Mouse (Mus musculus): ENCODE data around the gene Lrrk2.

Lrrk2 gene

DNA sequence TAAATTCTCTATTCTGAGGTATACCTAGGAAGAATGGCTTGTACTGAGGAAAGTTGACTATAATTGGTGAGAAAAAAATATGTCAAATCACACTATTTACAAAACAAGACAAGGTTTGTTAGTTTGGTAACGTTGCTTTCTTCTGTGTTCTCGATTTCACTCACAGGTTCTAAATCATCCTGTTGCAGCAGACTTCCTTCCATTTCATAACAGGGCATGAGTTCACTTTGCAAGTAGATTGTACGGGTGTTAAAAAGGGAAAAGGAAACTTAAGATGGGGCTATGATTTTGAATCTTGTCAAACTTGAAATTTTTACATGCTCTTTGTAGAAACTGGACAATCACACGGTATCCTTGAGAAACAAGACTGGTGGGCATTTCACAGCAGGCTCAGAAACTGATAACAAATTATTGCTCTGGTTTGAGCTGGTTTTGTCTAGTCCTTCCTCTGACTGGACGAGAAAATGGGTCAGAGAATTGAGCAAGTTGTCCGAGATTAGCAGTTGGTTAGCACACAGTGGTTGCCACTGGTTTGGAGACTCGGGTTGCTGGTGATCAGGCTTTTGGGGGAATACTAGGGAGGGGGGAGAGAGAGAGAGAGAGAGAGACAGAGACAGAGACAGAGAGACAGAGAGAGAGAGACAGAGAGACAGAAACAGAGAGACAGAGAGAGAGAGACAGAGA is 13.0 kb downstream of the Lrrk2 start:
- DNase-seq (ENCODE audit: low read depth, low spot score): no peak

DNA sequence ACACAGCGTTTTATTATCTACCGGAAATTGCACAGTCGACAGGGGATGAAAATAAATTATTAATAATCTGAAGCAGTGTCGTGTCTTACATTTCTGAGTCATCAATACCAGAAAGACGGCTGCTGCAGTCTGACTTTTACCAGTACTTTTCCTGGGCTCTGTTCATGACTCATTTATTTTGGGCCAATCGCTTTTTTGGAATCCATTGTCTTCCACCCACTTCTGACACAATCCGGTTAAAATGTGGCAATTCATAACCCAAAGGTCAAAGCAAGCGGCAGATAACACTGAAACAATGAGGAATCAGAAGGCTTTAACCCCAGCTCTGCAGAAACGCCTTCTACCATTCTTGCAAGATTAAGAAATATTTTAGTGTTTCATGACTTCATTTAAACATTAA is 17.7 kb downstream of the Lrrk2 start:
- DNase-seq (ENCODE audit: low read depth, low spot score): no peak

DNA sequence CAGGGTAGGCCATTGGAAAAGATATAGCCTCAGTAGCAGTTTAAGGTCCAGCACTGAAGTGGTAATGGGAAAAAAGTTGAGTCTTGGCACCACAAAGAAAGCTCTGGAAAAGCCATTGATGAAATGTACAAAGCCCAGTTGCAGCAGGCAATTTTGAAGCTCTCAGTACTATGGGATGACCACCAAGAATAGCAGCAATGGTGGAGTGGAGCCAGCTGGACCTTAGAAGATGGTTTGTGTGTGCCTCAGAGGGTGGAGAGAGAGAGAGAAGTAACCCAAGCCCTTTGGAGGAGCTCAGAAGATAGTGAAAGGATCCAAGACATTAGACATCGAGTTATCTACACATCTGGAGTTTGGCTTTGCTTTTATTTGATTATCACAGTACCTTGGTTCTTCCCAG is 20.1 kb downstream of the Lrrk2 start:
- DNase-seq (ENCODE audit: low read depth, low spot score): no peak

DNA sequence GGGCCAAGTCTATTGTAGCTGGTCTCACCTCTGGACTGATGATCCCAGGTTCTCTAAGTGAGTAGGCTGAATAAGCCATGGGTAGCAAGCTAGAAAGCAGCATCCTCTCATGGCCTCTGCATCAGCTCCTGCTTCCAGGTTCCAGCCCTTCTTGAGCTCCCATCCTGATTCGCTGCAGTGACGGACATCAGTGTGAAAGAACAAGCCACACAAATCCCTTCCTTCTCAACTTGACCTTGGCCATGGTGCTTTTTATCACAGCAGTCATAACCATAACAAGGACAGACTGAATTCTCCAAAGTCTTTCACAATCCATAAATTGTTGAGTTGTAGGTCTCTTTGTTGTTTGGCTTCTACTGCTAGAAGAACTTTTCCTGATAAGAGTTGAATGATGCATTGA is 20.9 kb downstream of the Lrrk2 start:
- DNase-seq (ENCODE audit: low read depth, low spot score): no peak

DNA sequence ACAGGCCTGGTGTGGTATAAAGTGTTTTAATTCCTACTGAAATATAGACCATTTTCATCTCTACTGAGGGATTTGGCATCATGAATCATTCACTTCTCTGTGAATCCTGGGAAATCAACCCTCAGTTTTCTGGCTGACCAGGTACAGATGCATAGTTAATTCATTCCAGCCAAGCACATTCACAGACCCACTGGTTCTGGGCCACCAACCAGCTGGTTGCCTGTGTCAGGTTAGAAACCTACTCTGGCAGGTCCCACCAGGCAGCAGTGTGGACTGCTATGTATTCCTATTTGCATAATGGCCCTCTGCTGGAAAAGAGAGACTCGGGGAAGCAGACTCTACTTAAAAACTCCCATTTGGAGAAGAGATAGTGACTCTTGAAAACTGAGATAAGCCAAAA is 27.9 kb downstream of the Lrrk2 start:
- DNase-seq (ENCODE audit: low read depth, low spot score): no peak

DNA sequence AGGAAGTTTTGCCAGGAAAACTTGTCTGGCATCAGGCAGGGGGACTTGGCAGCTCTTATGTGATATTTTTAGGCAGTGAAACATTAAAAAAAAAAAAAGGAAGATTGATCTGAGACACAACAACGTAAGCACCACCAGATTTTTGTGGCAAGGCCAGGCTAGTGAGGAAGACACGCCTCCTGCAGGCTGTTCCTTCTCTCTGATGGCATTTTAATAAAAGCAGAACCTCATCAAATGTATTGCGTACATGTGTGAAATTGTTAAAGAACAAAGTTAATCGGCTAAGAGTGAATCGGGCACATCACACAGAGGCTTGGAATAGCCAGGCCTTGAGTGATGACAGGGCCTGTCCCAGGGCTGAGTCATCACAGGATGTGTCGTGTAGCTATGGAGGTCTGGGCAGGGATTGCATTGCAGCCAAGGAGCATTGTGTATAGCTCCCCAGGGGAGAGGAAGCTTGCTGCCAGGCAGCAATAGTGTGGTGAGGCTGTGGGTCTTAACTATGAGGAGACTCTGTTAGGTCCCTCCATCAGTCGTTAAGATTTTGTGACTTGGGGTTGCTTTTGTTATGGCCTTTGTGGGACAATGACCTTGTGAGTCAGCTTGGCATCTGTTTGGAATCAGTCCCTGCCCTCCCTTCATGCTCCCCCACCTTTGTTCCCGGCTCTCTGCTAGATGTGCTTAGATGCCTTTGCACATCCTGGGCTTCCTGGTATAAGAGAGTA is 30.2 kb downstream of the Lrrk2 start:
- DNase-seq (ENCODE audit: low read depth, low spot score): no peak

DNA sequence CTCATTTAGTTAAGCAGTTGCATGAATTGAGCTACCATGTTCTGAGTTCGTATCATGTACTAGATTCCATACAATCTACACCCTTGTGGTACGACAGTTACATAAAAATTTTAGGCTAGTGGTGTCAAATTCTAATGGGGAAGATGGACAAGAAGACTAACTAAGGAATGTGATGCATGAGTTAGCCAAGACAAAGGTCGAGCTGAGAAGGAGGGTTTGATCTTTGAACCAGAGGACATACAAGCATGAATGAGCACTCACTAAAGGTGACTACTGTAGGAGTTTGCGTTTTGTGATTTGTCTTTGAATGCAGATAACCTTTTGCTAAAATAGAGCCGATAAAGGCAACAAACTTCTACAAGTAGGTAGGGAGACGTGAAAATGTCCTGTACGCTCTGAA is 31.1 kb downstream of the Lrrk2 start:
- no peak for DNase-seq (ENCODE audit: low read depth, low spot score)

DNA sequence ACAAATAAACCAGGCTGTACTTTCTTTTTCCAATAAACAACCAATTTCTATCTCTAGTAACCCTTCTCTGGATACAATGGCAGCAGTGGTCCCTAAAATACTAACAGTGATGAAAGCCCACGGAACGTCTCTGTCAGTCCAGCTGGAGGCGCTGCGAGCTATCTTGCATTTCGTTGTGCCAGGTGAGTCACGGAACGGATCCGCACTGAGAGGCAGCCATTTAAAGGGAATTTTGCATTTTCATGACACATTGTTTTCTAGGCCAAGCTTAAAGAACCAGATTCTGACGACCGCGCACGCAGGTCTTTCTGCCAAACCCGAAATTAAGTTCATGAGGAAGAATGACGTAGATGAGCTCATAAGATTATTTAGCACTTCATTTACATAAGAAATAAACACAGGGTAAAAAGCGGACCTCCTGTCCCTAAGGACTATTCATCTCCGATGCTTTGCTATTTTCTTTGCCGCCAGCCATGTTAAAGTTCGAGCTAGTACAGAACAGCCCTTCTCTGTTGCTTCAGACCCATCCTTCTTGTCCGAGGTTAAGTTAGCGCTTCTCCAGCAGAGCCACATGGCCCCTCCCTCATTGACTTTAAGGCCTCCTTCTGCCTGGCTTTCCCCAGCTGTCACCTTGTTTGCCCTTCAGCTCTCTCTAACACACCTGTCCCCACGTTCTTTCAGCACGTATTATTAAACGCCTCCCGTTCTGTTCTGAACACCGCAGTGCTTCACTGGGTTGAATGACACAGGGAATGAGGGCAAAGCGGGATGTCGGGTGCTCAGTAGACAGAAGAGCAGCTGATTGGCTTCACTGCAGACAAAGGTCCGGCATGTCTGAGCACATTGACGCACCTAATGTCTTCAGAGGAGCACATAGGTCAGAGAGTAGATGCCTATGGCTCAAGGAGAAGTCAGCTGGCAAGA is 36.5 kb downstream of the Lrrk2 start:
- DNase-seq (ENCODE audit: low read depth, low spot score): no peak

DNA sequence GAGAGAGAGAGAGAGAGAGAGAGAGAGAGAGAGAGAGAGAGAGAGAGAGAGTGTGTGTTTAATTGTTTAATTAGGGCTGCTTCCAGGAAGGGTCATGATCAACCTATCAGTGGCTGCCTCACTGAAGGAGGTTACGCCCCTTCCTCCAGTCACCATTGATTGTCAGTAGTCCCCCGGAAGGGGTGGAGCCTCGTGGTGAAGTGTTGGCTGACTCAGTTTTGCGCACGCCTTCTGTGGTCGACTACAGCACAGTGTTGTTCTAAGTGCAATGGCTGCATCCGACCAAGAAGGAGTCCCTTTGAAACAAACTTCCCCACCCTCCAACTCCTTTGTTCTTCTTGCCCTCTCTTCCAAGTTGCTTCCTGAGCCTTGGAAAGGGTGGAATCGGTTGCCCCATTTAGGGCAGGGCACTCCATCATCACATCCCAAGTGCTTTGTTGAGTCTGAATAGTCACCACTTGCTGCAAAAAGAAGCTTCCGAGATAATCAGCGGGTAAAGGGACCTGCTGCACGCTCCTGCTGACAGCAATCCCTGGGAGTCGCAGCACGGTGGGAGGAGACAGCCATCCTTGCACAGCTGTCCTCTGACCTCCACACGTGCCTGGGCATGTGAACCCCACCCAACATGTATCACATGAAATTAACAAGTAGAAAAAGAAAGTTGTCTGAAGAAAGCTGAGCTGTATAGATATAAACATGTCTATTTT is 62.4 kb downstream of the Lrrk2 start:
- DNase-seq (ENCODE audit: low read depth, low spot score): no peak

DNA sequence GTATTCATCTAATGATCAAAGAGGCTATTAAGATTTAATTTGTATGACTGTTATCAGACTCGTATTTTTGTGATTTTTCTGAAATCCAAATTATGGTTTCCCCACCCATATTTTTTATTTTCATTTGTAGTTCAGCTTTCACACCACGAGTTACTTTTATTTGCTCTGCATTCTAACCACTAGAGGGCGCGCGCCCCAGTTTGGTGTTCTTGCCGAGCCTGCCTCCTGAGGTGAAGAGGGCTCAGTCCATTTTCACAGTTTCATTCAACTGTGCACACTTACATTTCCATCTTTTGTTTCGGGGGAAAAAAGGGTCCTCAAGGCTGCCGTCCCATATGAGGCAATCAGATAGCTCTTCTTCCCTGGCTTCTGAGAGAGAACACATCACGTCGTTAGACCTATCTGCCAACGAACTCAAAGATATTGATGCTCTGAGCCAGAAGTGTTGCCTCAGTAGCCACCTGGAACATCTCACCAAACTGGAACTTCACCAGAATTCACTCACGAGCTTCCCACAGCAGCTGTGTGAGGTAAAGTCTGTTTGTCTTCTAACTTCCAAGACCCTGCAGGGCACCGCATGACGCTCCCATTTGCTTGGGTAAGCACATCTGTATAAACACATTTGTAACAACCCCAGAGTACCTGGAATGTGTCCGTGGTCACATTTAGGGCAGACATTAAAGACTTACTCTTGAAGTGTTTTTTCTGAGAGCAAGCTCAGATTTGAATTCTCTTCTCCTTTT is 64.0 kb downstream of the Lrrk2 start:
- DNase-seq (ENCODE audit: low read depth, low spot score): no peak

DNA sequence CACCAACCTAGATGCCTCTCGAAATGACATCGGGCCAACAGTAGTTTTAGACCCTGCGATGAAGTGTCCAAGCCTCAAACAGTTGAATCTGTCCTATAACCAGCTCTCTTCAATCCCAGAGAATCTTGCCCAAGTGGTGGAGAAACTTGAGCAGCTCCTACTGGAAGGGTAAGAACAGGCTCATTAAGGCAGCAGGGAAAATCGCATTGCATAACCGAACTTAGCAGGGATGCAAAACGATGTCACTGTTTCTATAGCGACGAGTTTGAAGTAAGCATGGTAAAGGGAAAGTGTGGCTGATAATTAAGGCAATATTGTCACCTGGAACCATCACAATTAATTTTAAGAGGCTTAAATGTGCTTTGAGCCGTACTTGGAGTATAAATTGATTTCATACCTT is 65.8 kb downstream of the Lrrk2 start:
- DNase-seq (ENCODE audit: low read depth, low spot score): no peak

DNA sequence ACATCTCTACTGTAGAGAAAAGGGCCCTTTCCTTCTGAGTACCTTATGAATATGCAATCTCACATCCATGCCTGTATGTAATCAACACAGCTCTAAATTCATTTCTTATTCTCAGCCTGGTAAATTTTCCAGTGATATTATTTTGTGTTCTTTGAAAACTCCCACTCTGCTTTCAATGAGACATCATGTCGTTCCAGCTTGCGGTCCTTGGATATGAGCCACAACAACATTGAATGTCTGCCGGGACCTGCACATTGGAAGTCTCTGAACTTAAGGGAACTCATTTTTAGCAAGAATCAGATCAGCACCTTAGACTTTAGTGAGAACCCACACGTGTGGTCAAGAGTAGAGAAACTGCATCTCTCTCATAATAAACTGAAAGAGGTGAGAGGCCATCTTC is 72.5 kb downstream of the Lrrk2 start:
- DNase-seq (ENCODE audit: low read depth, low spot score): no peak

DNA sequence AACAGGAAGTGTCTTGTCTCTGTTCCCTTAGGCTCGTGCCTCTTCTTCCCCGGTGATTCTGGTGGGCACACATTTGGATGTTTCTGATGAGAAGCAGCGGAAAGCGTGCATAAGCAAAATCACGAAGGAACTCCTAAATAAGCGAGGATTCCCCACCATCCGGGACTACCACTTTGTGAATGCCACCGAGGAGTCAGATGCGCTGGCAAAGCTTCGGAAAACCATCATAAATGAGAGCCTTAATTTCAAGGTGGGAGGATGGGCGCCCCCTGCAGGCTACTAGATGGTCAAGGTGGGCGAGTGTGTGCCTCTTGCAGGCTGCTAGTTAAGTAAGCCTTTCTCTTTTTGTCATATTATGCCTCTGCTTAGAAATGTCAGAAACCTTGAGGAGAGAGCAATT is 79.1 kb downstream of the Lrrk2 start:
- DNase-seq (ENCODE audit: low read depth, low spot score): no peak

DNA sequence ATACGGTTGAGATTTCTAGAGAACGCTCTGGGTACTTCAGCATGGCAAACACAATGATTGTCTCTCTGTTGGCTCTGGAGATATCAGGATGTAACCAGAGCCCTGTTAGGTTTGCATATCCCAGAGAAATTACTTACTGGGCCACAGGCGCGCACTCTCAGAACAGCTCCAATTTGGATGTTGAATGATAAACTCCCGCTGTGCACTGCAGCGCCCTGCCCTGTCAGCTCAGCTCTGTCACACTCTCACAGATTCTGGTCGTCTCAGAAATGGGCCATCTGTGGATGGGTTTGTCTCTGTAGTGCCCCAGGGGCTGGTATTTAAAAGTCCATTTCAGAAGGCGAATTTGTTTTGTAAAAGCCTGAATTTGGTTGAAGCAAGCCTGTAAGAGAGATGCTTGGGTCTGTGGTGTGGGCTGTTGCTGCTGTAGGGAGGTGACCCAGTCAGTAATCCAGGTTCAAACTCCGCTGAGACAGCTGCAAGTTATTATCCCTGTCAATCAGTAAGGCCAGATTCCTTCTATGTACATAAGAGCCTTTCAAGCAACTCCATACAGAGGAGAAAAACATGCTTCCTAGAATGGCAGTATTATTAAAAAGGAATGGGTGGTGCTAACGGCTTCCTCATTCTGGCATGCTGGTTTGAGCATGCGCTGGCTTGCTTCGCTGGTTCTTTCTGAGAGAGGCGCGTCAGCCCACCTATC is 80.6 kb downstream of the Lrrk2 start:
- no peak for DNase-seq (ENCODE audit: low read depth, low spot score)

DNA sequence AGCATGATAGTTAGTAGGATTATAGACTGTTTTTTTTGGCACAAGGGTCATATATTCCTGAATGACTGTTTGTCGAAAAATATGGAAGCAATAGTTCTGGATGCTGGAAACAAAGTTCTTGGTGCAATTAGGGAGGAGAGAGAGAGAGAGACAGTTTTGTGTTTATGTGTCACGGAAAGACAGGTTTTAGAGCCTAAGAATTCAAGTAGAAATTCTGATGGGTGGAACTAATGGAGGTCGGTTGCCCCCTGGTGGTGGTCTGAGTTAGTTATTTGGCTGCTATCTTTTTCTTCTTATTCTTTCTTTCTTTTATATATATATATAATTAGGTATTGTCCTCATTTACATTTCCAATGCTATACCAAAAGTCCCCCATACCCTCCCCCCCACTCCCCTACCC is 81.6 kb downstream of the Lrrk2 start:
- DNase-seq (ENCODE audit: low read depth, low spot score): no peak

DNA sequence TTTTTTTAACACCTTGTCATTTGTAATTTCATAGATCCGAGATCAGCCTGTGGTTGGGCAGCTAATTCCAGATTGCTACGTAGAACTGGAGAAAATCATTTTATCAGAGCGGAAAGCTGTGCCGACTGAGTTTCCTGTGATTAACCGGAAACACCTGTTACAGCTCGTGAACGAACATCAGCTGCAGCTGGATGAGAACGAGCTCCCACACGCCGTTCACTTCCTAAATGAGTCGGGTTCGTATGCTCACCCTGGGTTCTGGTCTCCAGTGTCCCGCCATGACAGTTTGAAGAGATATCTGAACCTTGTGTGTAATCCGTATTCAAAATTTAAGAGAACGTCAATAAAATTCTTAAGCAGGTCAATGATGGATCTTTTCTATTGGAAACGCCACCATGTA is 82.8 kb downstream of the Lrrk2 start:
- DNase-seq (ENCODE audit: low read depth, low spot score): no peak

DNA sequence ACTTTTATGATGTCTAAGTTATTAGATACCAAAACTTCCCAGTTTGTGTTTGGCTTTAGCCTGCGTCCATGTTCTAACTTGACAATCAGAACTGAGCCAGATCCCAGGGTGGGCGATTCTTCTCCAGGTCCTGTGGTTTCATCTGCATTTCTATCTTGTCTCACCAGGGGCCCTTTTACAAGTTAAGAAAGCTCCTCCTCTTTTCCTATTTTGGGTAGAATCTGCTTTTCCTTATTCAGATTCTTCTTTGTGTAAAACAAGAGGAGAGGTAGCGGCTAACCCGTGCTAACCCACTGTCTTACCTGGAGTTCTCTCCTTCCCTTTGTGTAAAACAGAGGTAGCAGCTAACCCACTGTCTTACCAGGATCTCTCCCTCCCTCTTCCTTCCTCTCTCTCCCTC is 99.1 kb downstream of the Lrrk2 start:
- DNase-seq (ENCODE audit: low read depth, low spot score): no peak

DNA sequence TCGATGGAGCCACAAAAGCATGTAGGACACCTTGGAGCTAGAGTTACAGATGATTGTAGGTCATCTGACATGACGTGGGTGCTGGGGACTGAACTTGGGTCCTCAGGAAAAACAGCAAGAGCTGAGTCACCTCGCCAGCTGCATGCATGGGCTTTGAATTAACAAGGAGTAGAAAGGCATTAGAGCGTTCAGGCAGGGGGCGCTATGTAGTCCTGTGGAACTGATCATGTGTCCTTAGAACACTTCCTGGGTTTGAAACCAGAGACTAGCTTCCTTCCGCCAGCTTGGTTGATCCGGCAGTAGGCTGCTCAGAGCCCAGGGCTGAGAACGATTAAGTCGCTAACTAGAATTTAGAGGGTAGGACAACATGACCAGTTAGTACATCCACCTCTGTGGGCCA is 106.2 kb downstream of the Lrrk2 start:
- no peak for DNase-seq (ENCODE audit: low read depth, low spot score)

DNA sequence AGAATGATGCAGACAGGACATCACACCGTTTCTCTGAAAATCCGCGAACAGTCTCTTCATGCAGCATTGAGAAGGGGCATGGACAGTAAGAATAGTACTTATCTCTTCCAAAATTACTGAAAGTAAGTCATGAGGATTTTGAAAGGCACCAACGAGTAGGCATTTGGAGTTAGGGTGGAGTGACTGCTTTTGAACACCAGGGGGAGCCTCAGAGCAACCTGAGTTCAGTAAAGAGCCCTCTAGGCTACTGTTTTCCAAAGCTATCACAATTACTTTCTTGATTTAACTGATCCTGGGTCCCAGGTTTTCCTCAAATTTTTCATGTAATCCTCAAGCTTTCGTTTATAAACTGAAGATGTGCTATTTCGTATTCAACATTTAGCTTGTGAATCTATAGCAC is 108.2 kb downstream of the Lrrk2 start:
- no peak for DNase-seq (ENCODE audit: low read depth, low spot score)

DNA sequence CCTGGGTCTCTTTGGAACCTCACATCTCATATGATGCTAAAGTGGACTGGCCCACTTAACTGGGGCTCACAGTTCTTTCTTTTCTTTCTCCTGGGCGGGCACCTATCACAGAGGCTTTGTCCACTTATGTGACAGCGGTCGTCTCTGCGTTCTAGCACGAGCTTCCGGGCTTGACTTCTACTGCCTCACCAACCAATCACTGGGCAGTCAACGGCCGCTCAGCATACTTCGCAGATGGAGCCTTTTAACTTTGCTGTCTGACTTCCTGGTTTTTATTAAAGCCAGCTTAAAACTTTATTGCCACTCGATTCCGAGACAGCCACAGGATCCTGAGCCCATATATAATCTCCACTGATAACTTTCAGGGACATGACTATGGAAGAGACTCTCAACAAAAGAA is 115.4 kb downstream of the Lrrk2 start:
- no peak for DNase-seq (ENCODE audit: low read depth, low spot score)

DNA sequence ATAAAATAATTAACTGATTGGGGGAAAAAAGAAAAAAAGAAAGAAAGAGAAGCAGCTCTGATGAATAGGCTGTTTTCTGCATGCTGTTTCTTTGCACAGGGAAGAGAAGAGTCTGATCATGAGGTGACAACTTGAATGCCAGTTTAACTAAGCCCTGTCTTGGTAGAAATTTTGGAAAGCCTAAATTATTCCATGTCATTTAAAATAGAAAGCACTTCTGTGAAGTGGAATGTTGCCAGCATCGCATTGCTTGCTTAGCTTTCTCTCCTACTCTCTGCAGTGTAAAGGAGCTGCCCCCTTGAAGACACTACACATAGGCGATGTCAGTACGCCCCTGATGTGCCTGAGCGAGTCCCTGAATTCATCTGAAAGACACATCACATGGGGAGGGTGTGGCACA is 133.5 kb downstream of the Lrrk2 start:
- no peak for DNase-seq (ENCODE audit: low read depth, low spot score)

All from c-Kit-negative CD71-positive TER-119-positive erythroid progenitor cells, embryonic 14.5 days (primary cell).